Mouse (Mus musculus): ENCODE measurements around the gene Cad.

GRCm38 (mm10) chr5:31123481-31123880 is 68.9 kb downstream of the Cad start:
- TF ChIP-seq MAFK (IDR thresholded peaks at IDR 0.05; ENCODE audit: borderline replicate concordance, low read depth, low read length) (no peak), USF1 (IDR thresholded peaks at IDR 0.05; ENCODE audit: low read depth, low read length) (no peak), CHD2 (IDR thresholded peaks at IDR 0.05; ENCODE audit: low read length) (no peak), POLR2A (IDR thresholded peaks at IDR 0.05; ENCODE audit: control insufficient read depth in 1 of 2, insufficient read depth in 1 of 2, low read depth in 1 of 2, low read length in 2 of 2, poor library complexity in 1 of 2) (no peak), RCOR1 (IDR thresholded peaks at IDR 0.05; ENCODE audit: low read depth, low read length) (no peak), CTCF (IDR thresholded peaks at IDR 0.05 in 2 of 3, conservative IDR thresholded peaks at IDR 0.05 in 1 of 3; ENCODE audit: control insufficient read depth in 1 of 3, insufficient read depth in 1 of 3, low read depth in 2 of 3, low read length in 3 of 3, poor library complexity in 1 of 3, severe bottlenecking in 1 of 3) (no peak), USF2 (IDR thresholded peaks at IDR 0.05; ENCODE audit: borderline replicate concordance in 1 of 2, insufficient read depth in 1 of 2, low read depth in 1 of 2, low read length in 2 of 2) (no peak)
